Mouse (Mus musculus): ENCODE data around the gene Dntt. TPM values are rescaled to one million over a fixed set of nuclear protein-coding genes. Genes with fewer than 3 reads are reported as not detected.

The Dntt gene
- not detected in 2 replicates for polyA plus RNA-seq (2016; fragmentation: Nextera tagmentation; extraction: Ambion mirVana)

DNA sequence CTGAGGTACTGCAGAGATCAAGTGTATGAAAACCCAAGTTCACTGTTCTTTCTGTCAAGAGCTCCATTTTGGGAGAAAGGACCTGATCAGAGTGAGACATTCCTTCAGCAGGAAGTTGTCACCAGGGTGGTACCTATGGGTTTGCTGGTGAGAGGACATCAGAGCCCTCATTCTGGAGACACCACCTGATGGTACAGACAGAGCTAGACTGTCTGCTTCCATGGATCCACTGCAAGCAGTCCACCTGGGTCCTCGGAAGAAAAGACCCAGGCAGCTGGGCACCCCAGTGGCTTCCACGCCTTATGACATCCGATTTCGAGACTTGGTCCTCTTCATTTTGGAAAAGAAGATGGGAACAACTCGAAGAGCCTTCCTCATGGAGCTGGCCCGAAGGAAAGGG, at the start of gene Dntt:
TSS of gene Dntt (plus strand) at position 57 of the 400 bp plus-strand sequence.
- no peak for DNase-seq (ENCODE audit: low spot score)
- Histone ChIP-seq H3K4me1 (no peaks in the 10 kb centered on the region), H3K36me3 (no peaks in the 10 kb centered on the region), H3K4me3 (no peak within 1 kb of the TSS), H3K27ac (no peak within 1 kb of the TSS), H3K27me3 (ENCODE audit: low read depth, poor library complexity, severe bottlenecking) (no peaks in the 10 kb centered on the region), H3K9me3 (replicated peaks) (no peaks in the 10 kb centered on the region)
- WGBS = 89% methylated on average over 6 of the region's 6 CpGs

DNA sequence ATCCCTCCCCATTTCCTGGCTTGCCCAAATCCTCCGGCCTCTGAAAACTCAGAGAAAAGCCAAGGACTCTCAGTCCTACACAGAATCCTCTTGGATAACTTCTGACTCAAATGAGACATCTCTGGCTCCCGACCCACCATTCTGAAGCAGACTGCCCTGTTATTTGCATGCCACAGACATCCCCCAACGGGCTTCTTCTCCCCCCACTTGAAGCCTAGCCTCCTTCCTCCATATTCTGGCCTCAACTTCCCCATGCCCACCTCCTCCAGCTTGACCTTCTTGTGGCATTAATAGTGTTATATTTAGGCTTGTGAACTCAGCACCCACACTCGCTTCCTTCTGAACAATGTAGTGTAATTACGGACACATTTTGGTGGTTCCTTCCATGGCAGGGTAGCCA, 48.4 kb upstream of the Dntt start:
- 86% methylated on average over 5 of the region's 5 CpGs for WGBS
- H3K27ac ChIP-seq = no peak overlapping the region
- H3K9me3 ChIP-seq (replicated peaks) = no peaks in the 10 kb centered on the region
- H3K27me3 ChIP-seq (ENCODE audit: low read depth, poor library complexity, severe bottlenecking) = no peaks in the 10 kb centered on the region
- H3K4me3 ChIP-seq = no peak overlapping the region
- DNase-seq (ENCODE audit: low spot score) = no peak
- no peaks in the 10 kb centered on the region for H3K36me3 ChIP-seq
- H3K4me1 ChIP-seq = no peaks in the 10 kb centered on the region

DNA sequence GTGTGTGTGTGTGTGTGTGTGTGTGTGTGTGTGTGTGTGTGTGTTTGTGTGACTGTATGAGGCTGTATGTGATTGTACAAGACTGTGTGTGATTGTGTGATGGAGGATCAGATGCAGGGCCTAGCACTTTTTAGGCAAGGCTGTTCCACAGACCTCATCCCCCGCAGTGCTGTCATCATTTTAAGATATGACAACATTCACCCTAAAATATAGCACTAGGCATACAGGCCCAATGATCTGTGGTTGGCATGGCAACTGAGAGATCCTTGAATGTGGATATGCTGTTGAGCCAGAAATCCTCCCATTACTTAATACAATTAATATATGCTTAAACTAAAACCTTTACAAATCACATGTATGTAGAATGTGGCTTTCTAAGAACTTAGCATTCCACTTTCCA, 44.5 kb upstream of the Dntt start:
- 93% methylated on average over 1 of the region's 1 CpGs for WGBS
- Histone ChIP-seq H3K4me1 (no peaks in the 10 kb centered on the region), H3K4me3 (no peak overlapping the region), H3K9me3 (replicated peaks) (no peaks in the 10 kb centered on the region), H3K27ac (no peak overlapping the region), H3K36me3 (no peaks in the 10 kb centered on the region), H3K27me3 (ENCODE audit: low read depth, poor library complexity, severe bottlenecking) (no peaks in the 10 kb centered on the region)
- no peak for DNase-seq (ENCODE audit: low spot score)

DNA sequence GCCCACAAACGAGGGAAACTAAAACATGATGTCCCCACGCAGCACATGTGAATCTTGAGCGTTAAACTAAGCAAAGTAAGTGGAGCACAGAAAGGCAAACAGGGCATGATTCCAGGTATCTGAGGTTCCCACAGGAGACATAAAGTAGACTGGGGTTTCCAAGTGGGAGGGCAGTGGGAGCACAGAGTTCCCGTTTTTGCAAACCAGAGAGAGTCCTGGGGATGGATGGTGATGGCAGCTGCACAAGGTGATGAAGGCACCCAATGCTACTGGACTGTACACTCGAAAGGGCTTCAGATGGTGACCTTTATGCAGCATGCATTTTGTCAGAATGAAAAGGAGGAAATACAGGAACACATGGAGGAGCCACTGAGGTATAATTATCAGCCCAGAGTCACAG, 40.2 kb upstream of the Dntt start:
- no peaks in the 10 kb centered on the region for H3K9me3 ChIP-seq (replicated peaks)
- no peaks in the 10 kb centered on the region for H3K36me3 ChIP-seq
- WGBS = 86% methylated on average over 5 of the region's 5 CpGs
- H3K4me3 ChIP-seq = no peak overlapping the region
- no peak for DNase-seq (ENCODE audit: low spot score)
- H3K27ac ChIP-seq = no peak overlapping the region
- no peaks in the 10 kb centered on the region for H3K27me3 ChIP-seq (ENCODE audit: low read depth, poor library complexity, severe bottlenecking)
- peaks cover 2% of the 10 kb centered on the region for H3K4me1 ChIP-seq

DNA sequence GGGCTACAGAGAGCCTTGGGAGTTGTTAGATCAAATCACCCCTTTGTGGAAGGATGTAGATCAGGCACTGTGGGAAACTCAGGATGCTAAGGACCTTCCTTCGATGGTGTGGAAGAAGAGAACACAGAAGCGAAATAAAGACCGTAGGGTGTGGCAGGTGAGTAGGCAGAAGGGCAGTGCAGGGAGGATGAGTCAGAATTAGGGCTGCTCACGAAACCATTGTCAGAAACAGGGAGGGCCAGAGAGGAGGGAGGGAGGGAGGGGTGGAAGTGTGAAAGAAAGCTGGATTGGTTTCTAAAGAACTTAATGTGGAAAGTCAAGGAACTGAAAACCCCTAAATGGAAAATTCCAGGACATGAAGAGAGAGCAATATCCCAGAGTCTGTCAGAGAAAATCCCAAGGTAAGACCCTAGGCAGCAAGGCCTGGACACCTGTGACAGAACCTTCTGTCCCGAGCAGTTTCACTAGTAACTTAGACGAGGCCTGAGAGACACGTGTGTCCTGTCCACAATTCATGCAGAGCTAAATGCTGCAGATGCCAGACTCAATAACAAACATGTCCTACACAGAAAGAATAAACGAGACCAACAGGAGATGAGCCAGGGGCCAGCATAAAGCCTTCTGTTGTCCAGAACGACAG, 39.0 kb upstream of the Dntt start:
- Histone ChIP-seq H3K9me3 (replicated peaks) (no peaks in the 10 kb centered on the region), H3K36me3 (no peaks in the 10 kb centered on the region), H3K4me3 (no peak overlapping the region), H3K4me1 (peaks cover 14% of the 10 kb centered on the region), H3K27ac (no peak overlapping the region), H3K27me3 (ENCODE audit: low read depth, poor library complexity, severe bottlenecking) (no peaks in the 10 kb centered on the region)
- WGBS = 85% methylated on average over 9 of the region's 9 CpGs
- DNase-seq (ENCODE audit: low spot score) = no peak

DNA sequence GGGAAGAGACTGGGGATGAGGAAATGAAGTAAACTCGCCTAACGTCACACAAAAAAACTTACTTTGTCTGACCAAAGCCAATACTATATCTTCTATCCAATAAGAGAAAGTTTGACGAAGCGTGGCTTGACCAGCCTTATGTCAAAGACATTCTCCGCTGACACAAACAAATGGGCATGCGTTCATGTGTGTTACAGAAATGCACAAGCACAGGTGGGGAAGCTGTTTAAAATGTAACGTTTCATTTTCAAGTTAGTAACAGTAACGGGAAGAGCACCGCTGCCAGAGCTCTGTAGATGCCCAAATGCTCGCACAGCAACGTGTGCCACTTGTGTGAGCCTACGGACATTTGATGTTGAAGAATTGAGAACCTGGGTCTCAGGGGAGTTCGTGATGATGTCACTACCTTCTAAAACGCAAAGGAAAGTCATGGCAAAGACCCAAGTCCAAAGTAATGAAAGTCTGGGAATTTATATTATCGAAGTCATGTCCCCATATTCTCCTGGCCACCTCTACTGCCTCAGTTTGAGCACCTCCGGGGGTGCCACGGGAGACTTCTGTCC, 38.2 kb upstream of the Dntt start:
- DNase-seq (ENCODE audit: low spot score) = no peak
- no peak overlapping the region for H3K4me3 ChIP-seq
- H3K4me1 ChIP-seq = peaks cover 22% of the 10 kb centered on the region
- no peaks in the 10 kb centered on the region for H3K27me3 ChIP-seq (ENCODE audit: low read depth, poor library complexity, severe bottlenecking)
- H3K9me3 ChIP-seq (replicated peaks) = no peaks in the 10 kb centered on the region
- WGBS = 94% methylated on average over 17 of the region's 17 CpGs
- H3K36me3 ChIP-seq = no peaks in the 10 kb centered on the region
- H3K27ac ChIP-seq = no peak overlapping the region

DNA sequence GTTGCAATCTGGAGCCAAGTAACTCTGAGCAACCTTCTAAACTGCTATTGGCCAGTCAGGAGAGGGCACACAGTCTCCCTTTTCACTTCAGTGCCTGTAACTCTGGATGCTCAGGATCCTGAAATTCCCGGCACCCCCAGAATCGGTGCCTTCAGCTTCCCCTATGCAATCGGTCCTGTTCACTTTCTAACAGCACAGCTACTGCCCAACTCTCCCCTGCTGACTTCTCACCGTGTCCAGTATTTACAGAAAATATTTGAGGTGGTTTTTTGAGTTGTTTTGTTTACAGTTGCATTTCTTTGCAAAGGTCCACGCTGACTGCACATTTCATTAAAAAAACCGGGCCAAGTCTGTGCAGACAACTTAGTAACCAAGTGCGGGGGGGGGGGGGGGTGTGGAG, 37.4 kb upstream of the Dntt start:
- H3K27ac ChIP-seq = no peak overlapping the region
- H3K36me3 ChIP-seq = no peaks in the 10 kb centered on the region
- peaks cover 26% of the 10 kb centered on the region for H3K4me1 ChIP-seq
- no peaks in the 10 kb centered on the region for H3K27me3 ChIP-seq (ENCODE audit: low read depth, poor library complexity, severe bottlenecking)
- DNase-seq (ENCODE audit: low spot score) = no peak
- no peaks in the 10 kb centered on the region for H3K9me3 ChIP-seq (replicated peaks)
- 87% methylated on average over 6 of the region's 7 CpGs for WGBS
- H3K4me3 ChIP-seq = no peak overlapping the region

DNA sequence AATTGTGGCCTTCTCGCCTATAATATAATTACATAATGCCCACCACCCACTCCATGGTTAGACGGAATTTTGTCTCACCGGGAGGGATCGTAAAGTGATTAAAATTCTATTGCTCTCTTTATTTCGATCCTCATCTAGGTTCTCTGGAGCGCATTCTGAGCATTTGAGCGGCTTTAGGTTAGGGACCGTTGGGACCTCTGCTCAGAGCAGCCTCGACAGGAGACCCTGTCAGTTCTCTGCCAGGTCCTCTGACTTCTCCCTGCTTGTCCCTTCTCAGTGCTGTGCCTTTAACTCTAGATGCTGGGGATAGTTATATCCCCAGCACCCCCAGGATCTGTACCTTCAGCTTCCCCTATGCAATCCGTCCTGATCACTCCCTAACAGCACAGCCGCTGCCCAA, 37.0 kb upstream of the Dntt start:
- Histone ChIP-seq H3K4me3 (no peak overlapping the region), H3K4me1 (peaks cover 26% of the 10 kb centered on the region), H3K9me3 (replicated peaks) (no peaks in the 10 kb centered on the region), H3K27me3 (ENCODE audit: low read depth, poor library complexity, severe bottlenecking) (no peaks in the 10 kb centered on the region), H3K27ac (no peak overlapping the region), H3K36me3 (no peaks in the 10 kb centered on the region)
- DNase-seq (ENCODE audit: low spot score) = no peak
- WGBS = 70% methylated on average over 11 of the region's 11 CpGs

DNA sequence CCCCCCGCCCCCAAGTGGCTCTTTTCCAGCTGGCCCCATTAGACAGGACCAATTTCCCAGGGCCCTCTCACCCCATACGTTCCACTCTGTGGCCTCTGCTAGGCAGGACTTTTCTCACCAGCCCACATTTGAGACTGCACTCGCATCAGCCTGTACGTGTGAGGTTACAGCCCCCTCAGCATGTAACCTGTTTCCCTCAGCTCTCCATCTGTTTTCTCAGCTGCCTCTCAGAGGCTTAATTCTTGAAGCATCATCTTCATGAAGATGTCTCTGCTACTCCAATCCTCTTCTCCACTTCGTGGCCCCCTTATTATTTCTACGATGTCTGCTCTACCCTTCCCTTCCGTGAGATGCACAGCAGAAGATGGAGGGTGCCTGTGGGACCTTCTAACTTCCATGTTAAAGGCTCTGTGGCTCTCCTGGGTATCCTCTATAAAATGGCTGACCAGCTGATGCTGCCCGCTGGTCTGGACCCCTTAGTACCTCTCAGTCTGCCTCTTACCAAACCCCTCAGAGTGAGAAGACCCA, 36.5 kb upstream of the Dntt start:
- DNase-seq (ENCODE audit: low spot score) = no peak
- Histone ChIP-seq H3K27me3 (ENCODE audit: low read depth, poor library complexity, severe bottlenecking) (no peaks in the 10 kb centered on the region), H3K27ac (no peak overlapping the region), H3K36me3 (no peaks in the 10 kb centered on the region), H3K9me3 (replicated peaks) (no peaks in the 10 kb centered on the region), H3K4me1 (peaks cover 26% of the 10 kb centered on the region), H3K4me3 (no peak overlapping the region)
- 75% methylated on average over 8 of the region's 8 CpGs for WGBS

DNA sequence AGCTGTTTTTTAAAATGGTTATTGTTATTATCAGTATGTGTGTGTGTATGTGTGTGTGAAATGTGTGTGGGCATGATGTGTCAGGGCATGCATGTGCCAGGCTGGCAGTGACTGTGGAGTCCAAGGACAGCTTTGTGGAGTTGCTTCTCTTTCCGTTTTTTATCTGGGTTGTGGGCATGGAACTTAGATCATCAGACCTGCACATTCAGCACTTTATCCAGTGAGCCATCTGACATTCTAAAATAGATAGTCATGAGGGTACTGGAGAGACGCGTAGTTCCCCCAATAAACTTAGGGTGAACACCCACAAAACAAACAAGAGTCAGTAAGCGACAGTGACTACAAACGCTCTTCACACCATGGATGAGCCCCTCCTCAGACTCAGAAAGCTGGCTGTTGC, 35.7 kb upstream of the Dntt start:
- no peak for DNase-seq (ENCODE audit: low spot score)
- 81% methylated on average over 5 of the region's 5 CpGs for WGBS
- H3K4me1 ChIP-seq = peaks cover 27% of the 10 kb centered on the region
- H3K36me3 ChIP-seq = no peaks in the 10 kb centered on the region
- no peak overlapping the region for H3K27ac ChIP-seq
- no peaks in the 10 kb centered on the region for H3K9me3 ChIP-seq (replicated peaks)
- H3K4me3 ChIP-seq = no peak overlapping the region
- H3K27me3 ChIP-seq (ENCODE audit: low read depth, poor library complexity, severe bottlenecking) = no peaks in the 10 kb centered on the region

DNA sequence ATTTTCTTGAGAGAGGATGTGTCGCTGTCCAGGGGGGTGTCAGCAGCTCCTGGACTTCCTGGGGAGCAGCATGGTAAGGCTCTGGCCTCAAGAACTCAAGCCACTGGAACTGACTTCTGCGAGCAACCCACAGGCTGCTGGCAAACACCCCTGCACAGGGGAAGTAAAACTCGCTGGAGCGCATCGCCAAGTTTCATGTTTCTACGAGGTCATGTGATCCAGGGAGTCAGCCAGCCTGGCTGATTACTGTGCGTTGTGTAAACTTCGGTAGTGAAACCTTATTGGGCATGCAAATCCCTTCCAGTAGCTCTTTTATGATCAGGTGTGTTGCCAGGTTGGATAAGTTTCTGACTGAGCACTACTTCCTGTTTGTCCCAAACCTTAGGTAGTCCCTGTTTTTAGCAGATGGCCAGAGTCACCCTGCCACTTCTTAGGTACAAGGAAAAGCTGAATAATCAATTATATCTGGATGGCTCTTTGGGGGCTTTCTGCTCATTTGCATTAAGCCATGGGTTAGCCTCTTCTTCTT, 35.0 kb upstream of the Dntt start, which contains the start of gene Blnk:
TSS of gene Blnk (minus strand) at position 479 of the 529 bp plus-strand sequence.
- no peak for DNase-seq (ENCODE audit: low spot score)
- Histone ChIP-seq H3K4me1 (peaks cover 33% of the 10 kb centered on the region), H3K27ac (0 out of 2 replicates have a peak within 1 kb of the TSS, but pooled peaks have one; percentile 25), H3K27me3 (ENCODE audit: low read depth, poor library complexity, severe bottlenecking) (no peaks in the 10 kb centered on the region), H3K4me3 (no peak within 1 kb of the TSS), H3K36me3 (no peaks in the 10 kb centered on the region), H3K9me3 (replicated peaks) (no peaks in the 10 kb centered on the region)
- 52% methylated on average over 8 of the region's 8 CpGs for WGBS

DNA sequence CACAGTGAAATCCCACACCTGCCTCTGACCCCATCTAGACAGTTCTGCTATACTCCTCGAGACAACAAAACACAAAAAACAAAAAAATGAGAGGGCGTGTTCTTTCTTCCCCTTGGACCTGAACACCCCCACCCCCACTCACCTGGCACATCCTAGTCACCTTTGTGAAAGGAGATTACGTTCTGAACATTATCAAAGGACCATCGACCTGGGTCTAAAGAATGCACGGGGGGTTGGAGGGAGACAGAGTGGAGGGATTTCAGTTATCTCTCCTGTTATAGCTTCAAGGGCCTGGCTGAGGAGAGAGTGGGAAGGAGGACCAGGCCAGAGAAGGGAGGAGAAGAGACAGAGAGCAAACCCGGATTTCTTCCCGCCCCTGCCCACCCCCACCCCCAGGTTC, 34.2 kb upstream of the Dntt start:
- no peaks in the 10 kb centered on the region for H3K27me3 ChIP-seq (ENCODE audit: low read depth, poor library complexity, severe bottlenecking)
- H3K9me3 ChIP-seq (replicated peaks) = no peaks in the 10 kb centered on the region
- peaks cover 33% of the 10 kb centered on the region for H3K4me1 ChIP-seq
- no peak overlapping the region for H3K4me3 ChIP-seq
- no peak for DNase-seq (ENCODE audit: low spot score)
- no peaks in the 10 kb centered on the region for H3K36me3 ChIP-seq
- WGBS = 71% methylated on average over 7 of the region's 7 CpGs
- no peak overlapping the region for H3K27ac ChIP-seq
